Mouse (Mus musculus) cerebellum, postnatal 36 days (tissue): Measurements from ENCODE around the gene Rbm44.

ENCODE experiments used
- DNase-seq, 2 experiments: peaks; one replicate each; pipeline ENCODE4 v3.0.0; 2021 to 2022; ENCODE audit warnings: mixed read lengths in 2 of 2

The Rbm44 gene

GRCm38 (mm10) chr1:91211099-91211498, 66.2 kb downstream of the Rbm44 start:
- peak; percentile 53 to 54 for DNase-seq

GRCm38 (mm10) chr1:91211591-91212008, 66.7 kb downstream of the Rbm44 start:
- no peak for DNase-seq

DNA sequence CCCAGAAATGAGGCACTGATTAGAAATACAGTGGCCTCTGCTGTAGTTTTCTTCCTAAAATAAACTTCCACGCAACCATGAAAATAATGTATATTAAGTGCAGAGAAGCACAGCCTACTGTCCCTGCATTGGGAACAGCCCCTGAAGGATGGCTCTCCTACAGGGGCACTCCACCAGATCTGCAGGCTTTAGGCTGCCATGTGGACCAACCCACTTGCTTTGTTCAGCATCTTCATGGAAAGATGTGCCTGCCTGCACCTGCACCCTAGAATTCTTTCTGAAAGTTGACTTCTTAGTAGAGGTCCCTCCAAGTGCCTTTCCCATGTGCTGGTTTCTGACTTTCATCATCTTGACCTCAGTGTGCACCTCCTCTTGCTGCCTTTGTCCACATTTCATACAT, 70.4 kb downstream of the Rbm44 start:
- DNase-seq: no peak

DNA sequence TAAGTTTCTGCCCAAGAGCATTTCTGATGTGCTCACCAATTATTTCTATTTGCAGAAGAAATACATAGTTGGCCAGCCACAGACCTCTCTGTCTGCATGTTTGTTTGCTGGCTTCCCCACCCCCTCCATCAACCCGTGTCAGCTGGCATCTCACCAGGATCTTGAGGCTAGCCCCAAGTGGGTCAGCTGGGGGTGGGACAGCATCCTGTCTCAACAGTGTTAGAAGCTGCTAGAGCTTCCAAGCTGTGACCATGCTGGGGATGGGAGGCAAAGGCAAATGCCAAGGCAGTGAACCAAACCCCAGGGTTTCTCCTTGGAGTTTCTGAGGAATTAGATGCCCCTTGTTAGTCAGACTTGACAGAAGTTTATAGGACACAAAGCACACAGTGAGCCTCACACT, 71.1 kb downstream of the Rbm44 start:
- DNase-seq: peak in 1 of 2 experiments; percentile 16

- peak in 1 of 2 experiments; percentile 13 for DNase-seq
Measured at GRCm38 (mm10) chr1:91216504-91217267, 71.8 kb downstream of the Rbm44 start.

DNA sequence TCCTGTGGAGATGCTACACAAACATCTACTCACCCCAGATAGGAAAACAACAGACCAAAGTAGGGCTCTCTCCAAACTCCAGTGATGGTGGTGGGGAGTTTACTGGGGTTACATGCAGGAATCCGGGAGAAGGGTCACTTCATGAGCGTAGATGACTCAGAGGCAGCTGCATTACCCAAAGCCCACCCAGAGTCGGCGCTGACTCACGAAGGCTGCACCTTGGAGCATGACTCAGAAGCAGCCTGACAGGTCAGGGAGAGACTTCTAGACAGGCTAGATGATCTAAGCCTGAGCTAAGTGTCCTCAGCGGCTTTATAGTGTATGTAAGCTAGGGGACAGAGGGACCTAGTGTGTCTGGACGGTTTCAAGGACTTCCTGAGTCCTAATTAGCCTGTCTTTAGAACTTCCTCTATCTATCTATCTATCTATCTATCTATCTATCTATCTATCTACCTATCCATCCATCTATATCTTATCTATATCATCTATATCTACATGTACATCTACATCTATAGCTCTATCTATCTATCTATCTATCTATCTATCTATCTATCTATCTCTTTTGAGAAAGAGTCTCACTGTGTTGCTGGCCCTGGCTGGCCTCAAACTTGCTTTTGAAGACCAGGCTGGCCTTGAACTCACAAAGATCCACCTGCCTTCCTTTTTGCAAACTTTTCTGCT, 74.9 kb downstream of the Rbm44 start:
- DNase-seq: no peak

DNA sequence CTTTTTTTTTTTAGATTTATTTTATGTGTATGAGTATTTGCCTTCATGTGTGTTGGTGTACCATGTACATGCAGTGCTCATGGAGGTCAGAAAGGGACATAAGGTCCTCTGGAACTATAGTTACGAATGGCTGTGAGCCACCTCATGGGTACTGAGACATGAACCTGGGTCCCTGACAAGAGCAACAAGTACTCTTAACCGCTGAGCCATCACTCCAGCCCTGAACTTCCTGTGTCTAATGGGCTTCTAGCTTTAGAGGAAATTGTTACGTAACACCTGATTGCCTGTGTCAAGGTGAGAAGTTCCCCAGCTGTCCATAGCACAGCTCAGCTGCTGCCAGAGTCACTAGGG, 75.4 kb downstream of the Rbm44 start:
- no peak for DNase-seq
